Mouse (Mus musculus) adrenal gland, adult (tissue): ENCODE data around the gene Cep63.

Experiments used
- DNase-seq, 2 experiments: peaks; one replicate each; pipeline ENCODE4 v3.0.0; 2022 to 2023; ENCODE audit warnings: low spot score in 1 of 2; ENCODE audit not compliant: inconsistent age in 2 of 2

Gene Cep63

GRCm38 (mm10) chr9:102577480-102577879, 48.9 kb downstream of the Cep63 start:
- DNase-seq: no peak

- no peak for DNase-seq
These were observed 53.4 kb downstream of the Cep63 start for GRCm38 (mm10) chr9:102572888-102573287.

- DNase-seq: no peak
These were observed 67.9 kb downstream of the Cep63 start for GRCm38 (mm10) chr9:102558463-102558862.

- no peak for DNase-seq
These were observed 72.6 kb downstream of the Cep63 start for GRCm38 (mm10) chr9:102553781-102554180.

- peak in 1 of 2 experiments; percentile 37 for DNase-seq
These were observed 74.6 kb downstream of the Cep63 start for GRCm38 (mm10) chr9:102551771-102552170.

GRCm38 (mm10) chr9:102549211-102549610, 77.1 kb downstream of the Cep63 start:
- DNase-seq: no peak

- no peak for DNase-seq
These were observed 79.3 kb downstream of the Cep63 start for GRCm38 (mm10) chr9:102547028-102547354.

GRCm38 (mm10) chr9:102546256-102547027, 79.9 kb downstream of the Cep63 start:
- DNase-seq: no peak

GRCm38 (mm10) chr9:102545406-102546255, 80.7 kb downstream of the Cep63 start:
- peak in 1 of 2 experiments; percentile 30 for DNase-seq

GRCm38 (mm10) chr9:102544773-102545366, 81.5 kb downstream of the Cep63 start:
- DNase-seq: peak; percentile 78 to 95

- DNase-seq: peak in 1 of 2 experiments; percentile 27
These were observed 82.1 kb downstream of the Cep63 start for GRCm38 (mm10) chr9:102544116-102544772.

- no peak for DNase-seq
These were observed 82.6 kb downstream of the Cep63 start for GRCm38 (mm10) chr9:102543761-102544115.

- DNase-seq: no peak
These were observed 83.8 kb downstream of the Cep63 start for GRCm38 (mm10) chr9:102542540-102542939.

GRCm38 (mm10) chr9:102541666-102542065, 84.7 kb downstream of the Cep63 start:
- no peak for DNase-seq

GRCm38 (mm10) chr9:102539699-102540098, 86.6 kb downstream of the Cep63 start:
- DNase-seq: no peak

GRCm38 (mm10) chr9:102536968-102537367, 89.4 kb downstream of the Cep63 start:
- no peak for DNase-seq
